In the genomic region with DNA sequence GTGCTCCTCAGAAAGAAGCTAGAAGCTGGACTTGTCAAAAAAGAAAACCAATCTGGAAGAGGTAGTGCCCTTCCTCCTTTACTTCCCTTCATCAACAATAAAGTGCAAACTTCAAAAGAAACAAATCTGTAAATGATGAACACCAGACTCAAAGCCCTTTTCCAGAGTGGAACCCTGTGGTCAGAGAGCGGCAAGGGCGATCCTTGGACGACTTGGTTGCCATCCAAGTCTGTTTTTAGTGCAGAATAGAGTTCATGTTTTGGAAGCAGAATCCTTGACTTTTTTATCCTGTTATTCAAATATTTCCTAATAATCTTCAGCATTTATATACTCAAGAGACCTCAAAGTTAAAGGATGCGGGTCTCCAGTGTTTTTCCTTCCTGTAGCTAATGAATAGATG, we compare ENCODE assay signal across 22 mouse cellular contexts. TPM values are rescaled to one million over a fixed set of nuclear protein-coding genes. Genes with fewer than 3 reads are reported as not detected.
DNase-seq lines count a peak whose midpoint lies in the region; ATAC-seq lines count a peak whose summit lies in the region.
"Had no signal": no experiment of that assay in that cellular context is flagged by ENCODE, and none has a peak within 500 bp of the region (broad histone marks: within the 10 kb centered on the region; RNA-seq: fewer than 3 reads in every experiment).

No protein-coding gene starts in this region.

- no peaks in the 10 kb centered on the region for H3K27me3 ChIP-seq in kidney, embryonic 14.5 days (ENCODE audit: control insufficient read depth, insufficient read depth, low read length)
- H3K27me3 ChIP-seq: embryonic facial prominence, embryonic 15.5 days; heart, embryonic 13.5 days; neural tube, embryonic 15.5 days had no signal

- H3K4me2 ChIP-seq in kidney, embryonic 14.5 days (replicated peaks; ENCODE audit: low read depth, low read length) = no peak overlapping the region
- H3K4me2 ChIP-seq: embryonic facial prominence, embryonic 15.5 days; heart, embryonic 13.5 days; neural tube, embryonic 15.5 days had no signal

- WGBS in kidney, embryonic 14.5 days = 73% methylated on average over 4 of the region's 4 CpGs

- 0 out of 2 replicates have a peak, but pooled peaks cover 10% of the 10 kb centered on the region for H3K4me1 ChIP-seq in kidney, embryonic 14.5 days (ENCODE audit: control insufficient read depth, insufficient read depth, low read length)
- H3K4me1 ChIP-seq: embryonic facial prominence, embryonic 15.5 days; hindbrain, embryonic 10.5 days; megakaryocyte, embryonic 14.5 days had no signal

- H3K36me3 ChIP-seq in kidney, embryonic 14.5 days (ENCODE audit: control insufficient read depth, insufficient read depth, low read length) = no peaks in the 10 kb centered on the region
- H3K36me3 ChIP-seq: embryonic facial prominence, embryonic 15.5 days; hindbrain, embryonic 10.5 days; neural tube, embryonic 15.5 days had no signal

- no peak for ATAC-seq in kidney, embryonic 14.5 days (ENCODE audit: low FRiP score, low TSS enrichment)
- ATAC-seq: forebrain, embryonic 16.5 days; hindbrain, postnatal 0 days; intestine, postnatal 0 days; midbrain, embryonic 16.5 days had no signal

- peak; percentile 37 to 87 for DNase-seq in adrenal gland, adult (ENCODE audit: inconsistent age in 2 of 2, low spot score in 1 of 2)
- no peak for DNase-seq in adrenal gland, postnatal 4 days (ENCODE audit: low spot score in 2 of 2)
- peak; percentile 26 for DNase-seq in kidney, adult 18-20 months
- peak; percentile 50 for DNase-seq in ovary, adult 18-20 months (ENCODE audit: low spot score)
- no peak for DNase-seq in ovary, postnatal 14 days (ENCODE audit: low spot score)
- DNase-seq in lung, postnatal 36 days = no peak
- no peak for DNase-seq in cerebellum, adult 18-20 months
- DNase-seq: cerebellum, adult 11 months; cerebellum, postnatal 14 days; lung, postnatal 14 days; right cerebral cortex, postnatal 25 days; thymus, adult 2 months had no signal

- H3K9ac ChIP-seq in kidney, embryonic 14.5 days (ENCODE audit: low read depth, low read length) = no peak overlapping the region
- H3K9ac ChIP-seq: embryonic facial prominence, embryonic 15.5 days; heart, embryonic 13.5 days; neural tube, embryonic 15.5 days had no signal

- no peak overlapping the region for H3K4me3 ChIP-seq in kidney, embryonic 14.5 days (ENCODE audit: low read length)
- H3K4me3 ChIP-seq: embryonic facial prominence, embryonic 15.5 days; heart, embryonic 13.5 days; hindbrain, embryonic 10.5 days; megakaryocyte, embryonic 14.5 days; neural tube, embryonic 15.5 days had no signal

- no peaks in the 10 kb centered on the region for H3K9me3 ChIP-seq in kidney, embryonic 14.5 days (ENCODE audit: control insufficient read depth, low read length)
- H3K9me3 ChIP-seq: embryonic facial prominence, embryonic 15.5 days; heart, embryonic 13.5 days; hindbrain, embryonic 10.5 days; neural tube, embryonic 15.5 days had no signal

- no peak overlapping the region for H3K27ac ChIP-seq in kidney, embryonic 14.5 days (ENCODE audit: low read depth, low read length)
- H3K27ac ChIP-seq: embryonic facial prominence, embryonic 15.5 days; heart, embryonic 13.5 days; hindbrain, embryonic 10.5 days; hindbrain, postnatal 0 days; neural tube, embryonic 15.5 days had no signal

RNA-seq across cellular contexts. Expression of a gene that starts 11.6 kb away (rescaled TPM):
- 10 to 100 TPM; 82.0 to 87.5 TPM for total RNA-seq in adrenal gland, postnatal 4 days (2021)
- polyA plus RNA-seq in kidney, embryonic 14.5 days (2014; fragmentation: Nextera tagmentation; extraction: Ambion mirVana) = 19.2 and 31.9 TPM in 2 replicates

RNA-seq across cellular contexts. Expression of a gene that starts 11.8 kb away (rescaled TPM):
- 10 to 100 TPM; 44.2 to 47.6 TPM for total RNA-seq in adrenal gland, postnatal 4 days (2021)
- 19.9 and 42.0 TPM in 2 replicates for polyA plus RNA-seq in kidney, embryonic 14.5 days (2014; fragmentation: Nextera tagmentation; extraction: Ambion mirVana)

Comparison
In these comparisons a context has a peak if more than half of its experiments do, and no peak if none do; other contexts are left out.
1. DNase-seq: peak in adrenal gland, adult (2 of 2), kidney, adult 18-20 months (single experiment) and ovary, adult 18-20 months (single experiment); none in adrenal gland, postnatal 4 days (0 of 2), ovary, postnatal 14 days (single experiment), lung, postnatal 36 days (single experiment) and cerebellum, adult 18-20 months (0 of 2).